Mouse (Mus musculus) embryonic facial prominence, embryonic 15.5 days (tissue): ENCODE results near the gene Muc13. TPM values are rescaled to one million over a fixed set of nuclear protein-coding genes. Genes with fewer than 3 reads are reported as not detected.
A peak's percentile ranks its signal among the peaks of the same experiment; 100 is the strongest.

ENCODE experiments used
- ATAC-seq: fragments of 200-750 bp; cut with Nextera tagmentation; 2 replicates; pipeline ENCODE4 v1.8.0; 2017; ENCODE audit warnings: low read depth, moderate TSS enrichment; ENCODE audit not compliant: insufficient number of reproducible peaks, low FRiP score, low TSS enrichment
- H3K27ac ChIP-seq: fragments of 300-500 bp; sonication (generic); replicated peaks from 2 replicates; pipeline ENCODE4 v1.5.1; 2015; ENCODE audit warnings: mild to moderate bottlenecking, inconsistent platforms
- H3K27me3 ChIP-seq: fragments of 300-500 bp; sonication (generic); 2 replicates; pipeline ENCODE4 v1.6.1; 2015; ENCODE audit warnings: inconsistent platforms
- H3K36me3 ChIP-seq: fragments of 300-500 bp; sonication (generic); 2 replicates; pipeline ENCODE4 v1.6.1; 2015; ENCODE audit warnings: mild to moderate bottlenecking, inconsistent platforms
- H3K4me1 ChIP-seq: fragments of 300-500 bp; sonication (generic); 2 replicates; pipeline ENCODE4 v1.6.1; 2015; ENCODE audit warnings: inconsistent platforms
- H3K4me2 ChIP-seq: fragments of 300-500 bp; sonication (generic); replicated peaks from 2 replicates; pipeline ENCODE4 v1.6.1; 2015; ENCODE audit warnings: mild to moderate bottlenecking, inconsistent platforms
- H3K4me3 ChIP-seq: fragments of 300-500 bp; sonication (generic); replicated peaks from 2 replicates; pipeline ENCODE4 v1.5.1; 2015; ENCODE audit warnings: mild to moderate bottlenecking, inconsistent platforms
- H3K9ac ChIP-seq: fragments of 300-500 bp; sonication (generic); 2 replicates; pipeline ENCODE4 v1.6.1; 2015; ENCODE audit warnings: inconsistent platforms
- H3K9me3 ChIP-seq: fragments of 300-500 bp; sonication (generic); replicated peaks from 2 replicates; pipeline ENCODE4 v1.6.1; 2016; ENCODE audit warnings: inconsistent platforms
- WGBS: fragments of 180-500 bp; shearing (Covaris S2); methylation state at CpG from one replicate; pipeline ENCODE4 v1.1.7; 2015; 5-methylcytosine and 5-hydroxymethylcytosine counted together
- polyA plus RNA-seq: library from polyadenylated mRNA; unstranded; fragments of >200 nt; fragmentation: Nextera tagmentation; extraction: Ambion mirVana; gene quantifications from 2 replicates; pipeline ENCODE4 v1.2.1, GENCODE M21; 2015

Gene Muc13
- polyA plus RNA-seq, 1 experiment from 2014 or later, result 0.52 TPM

DNA sequence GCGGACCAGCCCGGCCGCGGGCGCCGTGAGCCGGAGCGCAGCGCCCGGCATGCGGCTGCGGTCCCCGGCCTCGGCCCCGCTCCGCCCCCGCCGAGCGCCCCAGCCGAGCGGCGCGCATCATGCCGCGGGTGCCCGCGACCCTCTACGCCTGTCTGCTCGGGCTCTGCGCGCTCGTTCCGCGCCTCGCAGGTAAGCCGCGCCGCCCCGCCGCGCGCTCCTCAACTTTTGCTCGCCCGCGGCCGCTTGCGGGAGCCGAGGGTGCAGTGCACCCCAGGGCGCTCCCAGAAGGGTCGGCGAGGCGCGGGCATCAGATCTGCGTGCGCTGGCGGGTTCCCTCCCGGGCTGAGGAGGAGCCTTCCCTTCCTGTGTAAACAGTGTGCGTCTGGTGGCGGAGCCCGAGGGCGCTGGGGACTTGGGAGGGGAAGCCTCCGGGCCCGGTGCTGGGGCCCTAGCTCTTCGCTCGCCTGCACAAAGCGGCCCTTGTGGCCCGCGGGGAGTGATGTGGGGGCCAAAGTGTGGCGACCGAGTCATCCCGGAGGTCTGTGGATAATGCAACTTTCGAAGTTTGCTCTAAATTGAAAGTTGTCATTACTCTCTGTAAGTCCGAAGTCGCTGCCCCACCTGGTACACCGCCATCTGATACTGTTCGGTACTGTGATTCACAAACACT lies 36.1 kb downstream of the Muc13 start:
- Histone ChIP-seq H3K4me3 (peak overlapping the region; percentile 80), H3K27ac (peak overlapping the region; percentile 93), H3K4me2 (peak overlapping the region; percentile 78), H3K36me3 (no peaks in the 10 kb centered on the region), H3K27me3 (no peaks in the 10 kb centered on the region), H3K9ac (peak overlapping the region; percentile 80), H3K4me1 (peaks cover 37% of the 10 kb centered on the region), H3K9me3 (no peaks in the 10 kb centered on the region)
- ATAC-seq, result peak; percentile 76
- under 1% methylated on average over 76 of the region's 76 CpGs for WGBS

DNA sequence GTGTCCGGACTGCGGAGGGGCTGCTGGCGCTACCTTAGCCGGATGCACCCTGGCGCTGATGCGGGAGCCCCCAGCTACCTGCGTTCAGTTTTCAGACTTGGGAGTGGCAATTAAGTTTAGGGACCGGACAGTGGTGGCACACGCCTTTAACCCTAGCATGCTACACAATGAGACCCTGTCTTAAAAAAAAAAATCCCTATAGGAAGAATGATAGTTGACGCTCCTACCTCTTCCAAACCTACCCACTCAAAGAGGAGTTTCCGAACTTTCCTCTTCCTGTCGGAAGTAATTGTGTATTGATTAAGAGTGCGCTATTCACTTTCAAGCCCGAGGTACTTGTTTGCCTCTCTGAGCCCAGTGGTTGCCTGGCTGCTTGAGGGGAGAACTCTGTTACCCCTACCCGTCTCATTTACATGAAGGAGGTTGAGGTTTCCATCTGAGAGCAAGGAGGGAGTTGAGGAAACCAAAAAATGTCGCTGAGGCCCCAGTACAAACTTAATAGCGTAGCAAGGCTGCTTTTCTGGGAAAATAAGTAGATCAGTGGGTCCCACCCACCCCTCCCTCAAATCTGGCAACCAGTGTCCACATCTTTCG lies 36.8 kb downstream of the Muc13 start:
- Histone ChIP-seq H3K4me1 (peaks cover 37% of the 10 kb centered on the region), H3K4me2 (peak overlapping the region; percentile 78), H3K36me3 (no peaks in the 10 kb centered on the region), H3K27me3 (no peaks in the 10 kb centered on the region), H3K4me3 (peak overlapping the region; percentile 80), H3K9me3 (no peaks in the 10 kb centered on the region), H3K9ac (peak overlapping the region; percentile 80), H3K27ac (peak overlapping the region; percentile 93)
- 2% methylated on average over 18 of the region's 18 CpGs for WGBS
- ATAC-seq, result no peak

- 47% methylated on average over 6 of the region's 6 CpGs for WGBS
- H3K9ac ChIP-seq, result no peak overlapping the region
Observed at GRCm38 (mm10) chr16:33832057-33832456, 38.2 kb downstream of the Muc13 start.

DNA sequence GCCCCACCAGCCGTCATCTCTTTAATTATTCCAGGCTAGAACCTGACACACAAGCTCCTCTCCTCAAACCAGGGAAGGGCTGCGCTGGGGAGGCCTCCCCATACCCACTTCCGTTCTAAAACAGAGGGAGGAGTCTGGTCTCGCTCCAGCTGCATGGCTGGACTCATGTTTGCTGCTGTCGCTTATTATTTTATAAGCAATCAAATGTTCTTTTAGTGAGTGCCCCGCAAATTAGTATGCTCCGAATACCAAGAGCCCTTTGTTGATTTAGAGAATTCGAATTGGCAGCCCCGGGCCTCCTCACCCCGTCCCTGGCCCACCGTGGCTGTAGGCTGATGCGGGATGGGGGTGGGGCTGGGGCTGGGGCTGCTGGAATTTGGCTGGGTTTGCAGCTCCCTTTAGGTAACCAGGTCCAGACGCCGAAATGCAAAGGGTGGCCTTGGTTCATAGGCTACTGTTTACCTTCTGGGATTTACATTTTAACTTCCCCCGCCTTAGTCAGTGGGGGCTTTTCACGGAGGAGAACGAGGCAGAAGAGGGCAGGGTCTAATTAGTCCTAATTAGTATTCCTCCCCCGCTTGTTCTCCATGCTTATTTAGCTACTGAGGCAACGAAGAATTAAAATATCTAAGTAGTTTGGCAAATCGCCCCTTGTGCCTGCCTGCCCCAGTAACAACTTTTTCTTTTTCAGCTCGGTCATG lies 39.0 kb downstream of the Muc13 start:
- 3% methylated on average over 21 of the region's 21 CpGs for WGBS
- peaks cover 54% of the 10 kb centered on the region for H3K4me1 ChIP-seq
- H3K27me3 ChIP-seq, result no peaks in the 10 kb centered on the region
- H3K36me3 ChIP-seq, result no peaks in the 10 kb centered on the region
- ATAC-seq, result peak; percentile 51
- peak overlapping the region; percentile 92 for H3K27ac ChIP-seq
- H3K9ac ChIP-seq, result no peak overlapping the region
- H3K4me3 ChIP-seq, result peak overlapping the region; percentile 37
- no peaks in the 10 kb centered on the region for H3K9me3 ChIP-seq
- H3K4me2 ChIP-seq, result peak overlapping the region; percentile 61

More at GRCm38 (mm10) chr16:33832057-33832456, 38.2 kb downstream of the Muc13 start:
- no peaks in the 10 kb centered on the region for H3K9me3 ChIP-seq
- H3K27ac ChIP-seq, result peak overlapping the region; percentile 92
- peak overlapping the region; percentile 61 for H3K4me2 ChIP-seq
- H3K36me3 ChIP-seq, result no peaks in the 10 kb centered on the region
- H3K27me3 ChIP-seq, result no peaks in the 10 kb centered on the region
- H3K4me1 ChIP-seq, result peaks cover 46% of the 10 kb centered on the region
- peak overlapping the region; percentile 37 for H3K4me3 ChIP-seq
- no peak for ATAC-seq

- ATAC-seq, result no peak
- peaks cover 59% of the 10 kb centered on the region for H3K4me1 ChIP-seq
Observed at GRCm38 (mm10) chr16:33833429-33833753, 39.6 kb downstream of the Muc13 start.

DNA sequence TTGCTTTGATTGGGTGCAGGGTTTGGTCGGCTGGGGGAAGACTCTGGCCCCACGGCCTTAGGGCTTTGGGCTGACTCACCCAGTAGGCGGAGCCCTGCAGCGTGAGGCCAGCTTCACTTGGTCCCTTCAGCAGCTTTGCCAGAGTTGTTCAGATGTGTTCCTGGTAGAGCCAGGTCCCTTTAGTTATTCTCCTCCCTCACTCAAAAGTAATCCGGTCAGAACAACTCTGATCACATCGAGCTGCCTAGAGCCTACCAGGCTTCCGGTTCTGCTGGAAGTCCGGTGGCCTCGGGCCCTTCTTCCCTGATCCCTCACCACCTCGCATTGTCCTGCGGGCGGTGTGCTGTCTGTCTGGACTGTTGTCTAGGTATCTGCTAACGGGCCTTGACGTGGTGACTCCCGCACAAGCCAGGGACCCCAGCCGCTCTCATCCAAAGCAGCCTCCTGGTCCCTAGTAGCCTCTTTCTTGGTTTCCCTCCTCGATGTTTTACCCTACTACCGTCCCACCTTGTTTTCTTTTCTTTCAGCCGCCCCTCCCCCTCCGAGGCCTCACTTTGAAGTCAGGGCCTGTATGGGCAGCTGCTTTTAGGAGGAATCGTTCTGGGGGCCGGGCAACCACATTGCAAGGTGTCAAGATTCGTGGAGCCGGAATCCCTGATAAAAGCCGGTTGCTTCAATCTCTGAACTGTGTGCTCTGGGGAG lies 40.1 kb downstream of the Muc13 start:
- H3K9me3 ChIP-seq, result no peaks in the 10 kb centered on the region
- WGBS, result 7% methylated on average over 25 of the region's 25 CpGs
- H3K4me1 ChIP-seq, result peaks cover 58% of the 10 kb centered on the region
- H3K27me3 ChIP-seq, result no peaks in the 10 kb centered on the region
- H3K4me2 ChIP-seq, result peak overlapping the region; percentile 61
- peak overlapping the region; percentile 92 for H3K27ac ChIP-seq
- H3K9ac ChIP-seq, result no peak overlapping the region; the same call in 1 of the 2 replicates
- H3K4me3 ChIP-seq, result peak overlapping the region; percentile 37
- H3K36me3 ChIP-seq, result no peaks in the 10 kb centered on the region
- no peak for ATAC-seq

More at GRCm38 (mm10) chr16:33833429-33833753, 39.6 kb downstream of the Muc13 start:
- H3K36me3 ChIP-seq, result no peaks in the 10 kb centered on the region
- H3K4me3 ChIP-seq, result peak overlapping the region; percentile 37
- no peaks in the 10 kb centered on the region for H3K9me3 ChIP-seq
- 11% methylated on average over 5 of the region's 5 CpGs for WGBS
- no peaks in the 10 kb centered on the region for H3K27me3 ChIP-seq
- H3K9ac ChIP-seq, result no peak overlapping the region; the same call in 1 of the 2 replicates
- H3K4me2 ChIP-seq, result peak overlapping the region; percentile 61
- peak overlapping the region; percentile 92 for H3K27ac ChIP-seq

DNA sequence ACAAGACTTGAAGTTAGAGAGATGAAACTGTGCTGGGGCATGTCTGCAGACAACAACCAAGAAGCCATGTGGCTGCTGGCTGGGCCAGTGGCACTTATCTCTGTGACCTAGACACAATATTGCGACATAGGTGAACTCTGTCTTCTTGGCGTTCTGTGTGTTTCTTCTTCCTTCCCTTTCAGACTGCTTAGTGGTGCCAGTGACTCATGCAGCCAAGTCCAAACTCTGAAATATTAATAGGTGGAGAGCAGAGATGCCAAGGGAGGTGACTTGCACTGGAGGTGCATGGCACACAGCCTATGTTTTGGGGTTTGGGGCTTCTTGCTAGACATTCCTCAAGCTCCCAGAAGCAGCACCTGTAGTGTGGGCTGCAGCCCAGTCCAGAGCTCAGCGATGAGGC lies 42.8 kb downstream of the Muc13 start:
- Histone ChIP-seq H3K4me3 (no peak overlapping the region), H3K9me3 (no peaks in the 10 kb centered on the region), H3K4me1 (peaks cover 73% of the 10 kb centered on the region), H3K27me3 (no peaks in the 10 kb centered on the region), H3K9ac (no peak overlapping the region), H3K36me3 (no peaks in the 10 kb centered on the region), H3K27ac (peak overlapping the region; percentile 76), H3K4me2 (no peak overlapping the region)
- ATAC-seq, result no peak
- 62% methylated on average over 3 of the region's 3 CpGs for WGBS

GRCm38 (mm10) chr16:33837191-33837590 lies 43.4 kb downstream of the Muc13 start:
- Histone ChIP-seq H3K4me3 (no peak overlapping the region), H3K4me2 (no peak overlapping the region), H3K9me3 (no peaks in the 10 kb centered on the region), H3K27me3 (no peaks in the 10 kb centered on the region), H3K4me1 (peaks cover 70% of the 10 kb centered on the region), H3K36me3 (no peaks in the 10 kb centered on the region), H3K27ac (peak overlapping the region; percentile 76), H3K9ac (no peak overlapping the region)
- WGBS, result 62% methylated on average over 3 of the region's 3 CpGs
- no peak for ATAC-seq

GRCm38 (mm10) chr16:33840616-33841015 lies 46.8 kb downstream of the Muc13 start:
- Histone ChIP-seq H3K27ac (no peak overlapping the region), H3K36me3 (0 out of 2 replicates have a peak, but pooled peaks cover 3% of the 10 kb centered on the region), H3K27me3 (no peaks in the 10 kb centered on the region), H3K4me2 (no peak overlapping the region), H3K9me3 (no peaks in the 10 kb centered on the region), H3K9ac (no peak overlapping the region), H3K4me1 (peaks cover 42% of the 10 kb centered on the region), H3K4me3 (no peak overlapping the region)
- ATAC-seq, result no peak
- 53% methylated on average over 6 of the region's 6 CpGs for WGBS

DNA sequence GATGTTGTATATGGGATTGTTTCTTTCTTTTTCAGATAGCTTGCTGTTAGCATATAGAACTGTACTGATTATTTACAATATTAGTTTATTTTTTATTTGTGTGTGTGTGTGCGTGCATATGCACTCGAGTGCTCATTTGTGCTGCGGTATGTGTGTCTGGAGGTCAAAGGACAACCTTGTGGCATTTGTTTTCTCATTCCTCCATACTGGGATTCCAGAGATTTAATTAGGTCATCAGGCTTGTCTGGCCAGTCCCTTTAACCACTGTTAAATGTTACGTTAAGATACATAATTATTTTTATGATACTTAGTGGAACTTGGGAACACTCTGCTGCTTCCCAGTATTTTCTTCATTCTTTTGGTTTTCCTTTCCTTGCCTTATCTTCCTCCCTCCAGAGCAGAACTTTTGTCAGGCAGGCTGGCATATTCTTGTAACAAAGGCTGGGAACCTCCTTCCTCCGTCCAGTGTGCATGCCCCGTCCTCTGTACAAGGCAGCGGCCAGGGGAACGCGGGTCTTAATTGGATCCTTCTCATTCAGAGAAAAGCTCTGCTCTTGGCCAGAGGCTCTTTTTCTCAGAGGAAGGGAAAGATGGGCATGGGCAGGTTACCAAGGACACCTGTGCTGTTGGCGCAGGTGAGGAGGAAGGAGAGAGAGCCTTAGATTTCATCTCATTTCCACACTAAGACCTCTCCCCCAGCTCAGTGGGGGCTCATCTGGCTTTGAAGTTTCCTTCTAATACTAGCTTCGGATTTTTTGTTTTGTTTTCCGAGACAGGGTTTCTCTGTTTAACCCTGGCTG lies 48.4 kb downstream of the Muc13 start:
- Histone ChIP-seq H3K4me1 (peaks cover 31% of the 10 kb centered on the region), H3K27me3 (no peaks in the 10 kb centered on the region), H3K27ac (no peak overlapping the region), H3K4me3 (no peak overlapping the region), H3K9me3 (no peaks in the 10 kb centered on the region), H3K9ac (no peak overlapping the region), H3K4me2 (no peak overlapping the region), H3K36me3 (peaks cover 17% of the 10 kb centered on the region)
- WGBS, result 58% methylated on average over 12 of the region's 12 CpGs
- no peak for ATAC-seq
